Mouse (Mus musculus) limb, embryonic 12.5 days (tissue): ENCODE measurements at regions not wholly inside any gene's neighbourhood (a gene's known extent, or its start where the extent isn't known, plus 50 kb on each side); places are given as distances from the start of the nearest gene placed in this dataset.

Experiments used
- ATAC-seq: fragments of 200-750 bp; cut with Nextera tagmentation; 2 replicates; pipeline ENCODE4 v1.8.0; 2017; ENCODE audit warnings: low read depth, moderate TSS enrichment; ENCODE audit not compliant: insufficient number of reproducible peaks, insufficient read depth, low FRiP score, low TSS enrichment
- H3K27ac ChIP-seq: fragments of 300-500 bp; sonication (generic); 2 replicates; pipeline ENCODE4 v1.5.1; 2016; ENCODE audit warnings: mild to moderate bottlenecking, moderate library complexity
- H3K27me3 ChIP-seq: fragments of 300-500 bp; sonication (generic); 2 replicates; pipeline ENCODE4 v1.6.1; 2016; ENCODE audit warnings: mild to moderate bottlenecking, moderate library complexity
- H3K36me3 ChIP-seq: fragments of 300-500 bp; sonication (generic); 2 replicates; pipeline ENCODE4 v1.6.1; 2016; ENCODE audit warnings: mild to moderate bottlenecking, moderate library complexity
- H3K4me1 ChIP-seq: fragments of 300-500 bp; sonication (generic); replicated peaks from 2 replicates; pipeline ENCODE4 v1.6.1; 2016
- H3K4me2 ChIP-seq: fragments of 300-500 bp; sonication (generic); 2 replicates; pipeline ENCODE4 v1.6.1; 2016; ENCODE audit warnings: mild to moderate bottlenecking, moderate library complexity
- H3K4me3 ChIP-seq: fragments of 300-500 bp; sonication (generic); replicated peaks from 2 replicates; pipeline ENCODE4 v1.5.1; 2016; ENCODE audit warnings: mild to moderate bottlenecking
- H3K9ac ChIP-seq: fragments of 300-500 bp; sonication (generic); replicated peaks from 2 replicates; pipeline ENCODE4 v1.6.1; 2016; ENCODE audit warnings: mild to moderate bottlenecking, moderate library complexity
- H3K9me3 ChIP-seq: fragments of 300-500 bp; sonication (generic); 2 replicates; pipeline ENCODE4 v1.6.1; 2016; ENCODE audit warnings: mild to moderate bottlenecking, moderate library complexity
- whole genome bisulfite sequencing: fragments of 180-500 bp; shearing (Covaris S2); methylation state at CpG from one replicate; pipeline ENCODE4 v1.1.7; 2016; 5-methylcytosine and 5-hydroxymethylcytosine counted together

DNA sequence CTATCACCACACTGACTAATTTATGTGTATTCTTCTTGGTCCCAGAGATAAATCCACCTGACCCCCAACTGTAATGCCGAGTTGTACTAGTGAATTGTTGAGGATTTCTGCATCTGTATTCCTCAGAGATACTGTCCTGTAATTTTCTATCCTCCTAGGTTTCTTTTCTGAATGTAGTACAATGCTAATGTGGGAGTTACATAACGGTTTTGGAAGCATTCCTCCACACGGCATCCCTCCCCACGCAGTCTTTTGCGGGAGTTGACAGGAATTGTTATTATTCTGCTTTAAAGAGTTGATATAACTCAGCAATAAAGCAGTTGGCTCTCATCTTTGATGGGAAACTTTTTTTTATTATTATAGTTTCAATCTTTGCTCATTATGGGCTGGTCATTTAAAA lies 222.8 kb downstream of the Rsl24d1 start:
- Histone ChIP-seq H3K27ac (no peak overlapping the region), H3K4me1 (no peaks in the 10 kb centered on the region), H3K4me2 (no peak overlapping the region), H3K9ac (no peak overlapping the region), H3K4me3 (no peak overlapping the region), H3K9me3 (no peaks in the 10 kb centered on the region), H3K27me3 (no peaks in the 10 kb centered on the region), H3K36me3 (no peaks in the 10 kb centered on the region)
- WGBS, result 89% methylated on average over 5 of the region's 5 CpGs
- no peak for ATAC-seq

- 79% methylated on average over 2 of the region's 2 CpGs for WGBS
- Histone ChIP-seq H3K4me3 (no peak overlapping the region), H3K27me3 (no peaks in the 10 kb centered on the region), H3K9ac (no peak overlapping the region), H3K4me2 (no peak overlapping the region), H3K9me3 (peaks cover 9% of the 10 kb centered on the region), H3K27ac (no peak overlapping the region), H3K36me3 (no peaks in the 10 kb centered on the region), H3K4me1 (no peaks in the 10 kb centered on the region)
- no peak for ATAC-seq
These were observed 224.0 kb downstream of the Rsl24d1 start for GRCm38 (mm10) chr9:73337045-73337740.

GRCm38 (mm10) chr9:73355876-73356275 lies 242.7 kb downstream of the Rsl24d1 start:
- 79% methylated on average over 5 of the region's 5 CpGs for WGBS
- ATAC-seq, result no peak
- no peaks in the 10 kb centered on the region for H3K9me3 ChIP-seq
- no peaks in the 10 kb centered on the region for H3K27me3 ChIP-seq
- no peak overlapping the region for H3K27ac ChIP-seq
- no peak overlapping the region for H3K4me2 ChIP-seq
- H3K4me1 ChIP-seq, result no peaks in the 10 kb centered on the region
- H3K4me3 ChIP-seq, result no peak overlapping the region
- H3K9ac ChIP-seq, result no peak overlapping the region
- no peaks in the 10 kb centered on the region for H3K36me3 ChIP-seq

DNA sequence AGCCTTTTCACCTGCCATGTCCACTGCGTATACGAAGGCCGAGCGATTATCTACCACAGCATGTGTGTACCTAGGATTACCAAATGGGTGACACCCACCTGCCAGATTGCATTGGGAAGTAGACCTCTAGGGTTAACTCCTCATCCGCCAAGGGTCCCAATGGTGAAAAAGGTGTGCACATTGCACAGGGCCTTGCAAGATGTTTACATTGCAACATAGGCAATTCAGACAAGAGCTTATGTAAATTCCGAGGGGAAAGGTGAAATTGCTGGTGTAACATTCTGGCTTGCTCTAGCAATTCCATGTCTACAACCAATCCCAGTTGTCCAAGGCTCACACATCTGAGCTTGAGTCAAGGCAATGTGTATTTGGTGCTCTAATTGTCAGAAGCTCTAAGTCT lies 245.7 kb downstream of the Rsl24d1 start:
- Histone ChIP-seq H3K9me3 (no peaks in the 10 kb centered on the region), H3K4me1 (no peaks in the 10 kb centered on the region), H3K36me3 (no peaks in the 10 kb centered on the region), H3K27me3 (no peaks in the 10 kb centered on the region), H3K4me3 (no peak overlapping the region), H3K27ac (no peak overlapping the region), H3K4me2 (no peak overlapping the region), H3K9ac (no peak overlapping the region)
- WGBS, result 90% methylated on average over 6 of the region's 6 CpGs
- no peak for ATAC-seq

DNA sequence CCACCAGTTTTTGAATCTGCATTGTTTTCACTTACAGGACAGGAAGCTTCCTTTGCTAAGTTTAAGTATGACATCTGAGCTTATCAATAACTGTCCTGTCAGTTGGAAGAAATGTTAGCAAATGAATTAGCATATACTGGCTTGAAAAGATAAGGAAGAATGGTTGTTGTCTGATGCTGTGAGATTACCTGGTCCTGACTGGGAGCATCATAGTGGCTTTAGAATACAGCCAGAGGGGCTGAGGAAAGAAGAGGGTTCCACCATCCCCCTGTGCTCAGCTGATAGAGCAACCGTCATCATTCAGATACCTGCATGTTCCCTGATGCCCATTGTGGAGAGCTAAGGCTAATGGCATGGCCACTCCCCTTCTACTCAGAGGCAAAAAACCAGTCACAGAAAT lies 267.5 kb downstream of the Rsl24d1 start:
- no peaks in the 10 kb centered on the region for H3K9me3 ChIP-seq
- WGBS, result 94% methylated on average over 1 of the region's 1 CpGs
- no peak overlapping the region for H3K9ac ChIP-seq
- no peak overlapping the region for H3K4me3 ChIP-seq
- no peaks in the 10 kb centered on the region for H3K36me3 ChIP-seq
- H3K4me1 ChIP-seq, result no peaks in the 10 kb centered on the region
- H3K4me2 ChIP-seq, result no peak overlapping the region
- no peaks in the 10 kb centered on the region for H3K27me3 ChIP-seq
- no peak for ATAC-seq
- H3K27ac ChIP-seq, result no peak overlapping the region

DNA sequence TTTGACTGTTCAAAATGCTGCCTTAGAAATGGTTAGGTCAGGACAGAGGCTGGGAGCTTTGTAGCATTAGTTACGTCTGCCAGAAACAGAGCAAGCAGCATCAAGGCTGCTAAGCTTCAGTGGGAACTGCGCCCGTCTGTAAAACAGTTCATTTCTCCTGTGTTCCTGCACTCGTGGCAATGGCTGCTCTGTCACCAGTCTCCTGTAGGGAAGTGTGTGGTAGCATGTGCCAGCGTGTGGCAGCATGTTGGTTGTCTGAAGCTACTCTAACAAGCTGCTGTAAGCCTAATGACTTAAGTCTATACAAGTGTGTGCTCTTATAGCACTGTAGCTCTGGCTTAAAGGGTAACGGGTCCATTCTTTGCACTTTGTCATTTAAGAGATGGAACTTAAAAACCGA lies 278.8 kb downstream of the Rsl24d1 start:
- no peaks in the 10 kb centered on the region for H3K9me3 ChIP-seq
- 81% methylated on average over 7 of the region's 7 CpGs for WGBS

DNA sequence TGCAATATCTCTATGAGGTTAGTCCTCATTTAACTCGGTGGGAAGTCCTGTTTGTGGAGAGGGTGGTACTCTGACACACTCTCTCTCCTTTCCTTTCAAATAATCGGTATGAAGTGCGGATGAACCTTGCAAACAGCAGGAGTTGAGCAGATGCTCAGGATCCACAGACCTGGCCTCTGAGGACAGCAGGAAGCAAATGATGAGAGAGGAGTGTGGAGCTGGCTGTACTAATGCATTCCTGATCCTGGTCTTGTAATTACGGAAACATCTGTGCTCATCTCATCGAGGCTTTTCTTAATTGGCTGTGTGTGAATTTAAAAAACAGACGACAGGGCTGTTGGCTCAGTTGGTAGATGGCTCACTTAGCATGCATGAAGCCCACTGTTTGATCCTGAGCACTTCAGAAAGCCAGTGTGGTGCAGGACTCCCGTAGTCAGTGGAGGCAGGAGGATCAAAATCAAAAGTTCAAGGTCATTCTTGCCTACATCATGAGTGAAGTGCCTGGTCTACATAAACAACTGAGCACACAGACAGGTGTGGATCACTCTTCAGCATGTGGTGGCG lies 300.2 kb downstream of the Rsl24d1 start:
- ATAC-seq, result no peak
- 68% methylated on average over 8 of the region's 8 CpGs for WGBS
- H3K4me1 ChIP-seq, result peaks cover 12% of the 10 kb centered on the region; the same call in 1 of the 2 replicates
- no peak overlapping the region for H3K4me2 ChIP-seq
- no peak overlapping the region for H3K27ac ChIP-seq
- no peak overlapping the region for H3K9ac ChIP-seq
- H3K36me3 ChIP-seq, result no peaks in the 10 kb centered on the region
- H3K27me3 ChIP-seq, result no peaks in the 10 kb centered on the region
- H3K4me3 ChIP-seq, result no peak overlapping the region
- no peaks in the 10 kb centered on the region for H3K9me3 ChIP-seq

More for the DNA sequence above, 278.8 kb downstream of the Rsl24d1 start:
- Histone ChIP-seq H3K36me3 (no peaks in the 10 kb centered on the region), H3K9ac (no peak overlapping the region), H3K27ac (no peak overlapping the region), H3K4me1 (no peaks in the 10 kb centered on the region), H3K4me3 (no peak overlapping the region), H3K4me2 (no peak overlapping the region), H3K27me3 (no peaks in the 10 kb centered on the region)
- no peak for ATAC-seq

GRCm38 (mm10) chr9:73416084-73416777 lies 303.0 kb downstream of the Rsl24d1 start:
- Histone ChIP-seq H3K4me2 (no peak overlapping the region), H3K27ac (no peak overlapping the region), H3K4me1 (peaks cover 12% of the 10 kb centered on the region; the same call in 1 of the 2 replicates), H3K9ac (no peak overlapping the region), H3K4me3 (no peak overlapping the region), H3K9me3 (no peaks in the 10 kb centered on the region), H3K36me3 (no peaks in the 10 kb centered on the region), H3K27me3 (no peaks in the 10 kb centered on the region)
- no peak for ATAC-seq
- WGBS, result 86% methylated on average over 10 of the region's 10 CpGs
